Mouse (Mus musculus) spleen, postnatal 14 days (tissue): Measurements from ENCODE around the gene Tnrc6c.

Experiments
- DNase-seq, 2 experiments: peaks; one replicate each; pipeline ENCODE4 v3.0.0; 2021 to 2022; ENCODE audit warnings: low spot score in 2 of 2

Tnrc6c gene

DNA sequence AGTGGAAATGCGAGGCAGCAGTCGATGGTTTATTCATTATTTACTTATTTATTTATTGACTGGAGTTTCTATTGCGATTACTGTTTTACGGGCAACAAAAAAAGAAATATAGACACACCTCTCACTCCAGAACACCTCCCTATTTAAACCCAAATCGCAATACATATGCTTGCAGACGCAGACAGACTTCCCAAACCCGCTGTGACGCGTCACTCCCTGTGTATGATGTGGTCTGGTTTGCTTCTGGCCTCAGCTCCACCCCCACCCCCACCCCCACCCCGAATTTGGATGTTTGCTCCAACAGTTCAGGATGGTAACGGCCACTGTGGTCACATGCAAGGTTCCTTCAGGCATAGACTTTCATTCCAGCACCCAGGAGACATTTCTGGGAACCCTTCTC, 15.3 kb upstream of the Tnrc6c start:
- no peak for DNase-seq

DNA sequence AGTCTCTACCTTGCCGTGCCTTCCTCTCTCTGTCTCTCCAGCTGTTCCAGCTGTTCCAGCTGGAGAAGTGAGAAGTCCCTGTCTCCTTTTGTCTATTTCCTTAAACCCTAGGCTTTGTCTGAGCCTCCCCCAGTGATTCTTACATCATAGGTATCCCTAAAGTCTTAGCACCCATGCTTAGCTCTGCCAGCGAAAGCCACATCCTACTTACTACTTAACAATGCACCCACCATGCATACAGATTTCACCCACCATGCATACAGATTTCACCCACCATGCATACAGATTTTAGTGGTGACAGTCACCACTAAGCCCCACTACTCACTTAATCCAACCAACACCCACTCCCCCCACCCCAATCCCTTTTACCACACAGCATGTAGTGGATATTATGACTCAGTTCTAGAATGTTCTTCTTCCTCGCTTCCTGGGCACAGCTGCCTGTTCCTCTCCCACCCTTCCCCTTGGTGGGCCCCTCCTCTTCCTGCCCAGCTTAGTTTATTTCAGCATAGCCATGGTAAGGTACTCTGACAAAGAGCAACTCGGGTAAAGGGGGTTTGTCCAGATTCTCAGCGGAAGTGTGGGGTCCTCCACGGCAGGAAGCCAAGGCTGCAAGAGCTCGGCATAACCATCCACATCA, 14.6 kb upstream of the Tnrc6c start:
- DNase-seq, result no peak

DNA sequence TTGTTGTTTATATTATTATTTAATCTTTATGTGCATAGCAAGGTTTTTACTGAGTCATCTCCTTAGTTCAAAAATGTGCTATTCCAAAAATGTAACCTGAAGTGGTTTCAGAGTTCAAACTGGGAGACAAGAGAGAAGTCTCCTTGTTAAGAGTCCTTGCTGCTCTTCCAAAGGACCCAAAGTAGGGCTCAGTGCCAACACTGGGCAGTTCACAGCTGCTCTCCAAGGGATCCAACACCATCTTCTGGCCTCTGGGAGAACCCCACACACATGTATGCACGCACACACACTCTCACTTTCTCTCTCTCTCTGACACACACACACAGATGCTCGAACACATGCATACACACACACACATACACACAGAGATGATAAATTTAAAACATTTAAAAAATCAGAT, 11.9 kb upstream of the Tnrc6c start:
- DNase-seq, result no peak

DNA sequence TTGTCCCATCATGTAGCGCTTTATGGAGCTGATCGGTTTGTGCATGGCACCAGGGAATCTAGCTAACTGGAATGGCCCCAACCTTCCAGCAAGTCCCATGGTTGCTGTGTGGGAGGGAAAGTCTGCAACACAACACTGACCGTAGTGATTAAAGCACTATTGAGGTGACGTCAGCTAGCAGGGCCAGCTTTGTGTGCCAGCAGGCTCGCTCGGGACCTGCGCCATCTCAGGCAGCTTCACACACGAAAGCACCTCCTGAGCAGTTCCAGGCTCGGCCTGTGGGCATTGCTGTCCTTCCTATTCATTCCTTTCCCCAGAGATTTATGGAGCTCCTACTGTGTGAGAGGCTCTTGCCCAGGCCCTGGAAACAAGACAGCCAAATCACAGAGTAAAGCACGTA, 10.8 kb upstream of the Tnrc6c start:
- DNase-seq, result no peak

DNA sequence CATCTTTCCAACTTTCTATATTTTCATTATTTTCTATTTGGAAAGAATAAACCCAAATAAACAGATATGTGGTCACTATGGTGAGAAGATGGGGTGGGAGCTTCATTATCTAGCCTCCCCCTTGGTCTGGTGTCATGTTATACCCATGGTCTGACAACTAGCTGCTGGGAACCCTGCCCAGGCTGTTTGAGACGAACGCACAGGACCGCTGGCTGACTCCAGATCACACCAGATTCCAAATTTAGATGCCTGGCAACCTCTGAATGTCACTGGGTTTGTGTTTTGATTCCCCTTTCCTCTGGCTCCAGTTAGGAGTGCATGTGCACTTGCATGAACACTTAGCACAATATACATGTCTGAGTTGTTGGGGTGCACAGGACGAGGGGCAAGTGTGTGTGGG, 7.3 kb upstream of the Tnrc6c start:
- no peak for DNase-seq

DNA sequence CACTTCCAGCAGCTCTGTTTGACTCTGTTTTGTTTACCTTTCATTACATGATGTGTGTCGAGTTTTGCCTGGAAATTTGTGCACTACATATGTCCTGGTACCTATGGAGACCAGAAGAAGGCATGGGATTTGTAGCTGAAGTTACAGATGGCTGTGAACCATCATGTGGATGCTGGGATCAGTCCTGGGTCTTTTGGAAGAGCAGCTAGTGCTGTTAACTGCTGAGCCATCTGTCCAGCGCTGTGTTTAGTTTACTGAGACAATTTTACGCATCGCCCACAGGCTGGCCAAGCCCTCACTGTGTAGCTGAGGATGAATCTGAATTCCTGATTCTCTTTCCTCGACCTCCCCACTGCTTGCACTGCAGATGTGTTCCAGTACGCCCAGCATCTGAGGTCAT, 6.1 kb upstream of the Tnrc6c start:
- DNase-seq, result no peak

DNA sequence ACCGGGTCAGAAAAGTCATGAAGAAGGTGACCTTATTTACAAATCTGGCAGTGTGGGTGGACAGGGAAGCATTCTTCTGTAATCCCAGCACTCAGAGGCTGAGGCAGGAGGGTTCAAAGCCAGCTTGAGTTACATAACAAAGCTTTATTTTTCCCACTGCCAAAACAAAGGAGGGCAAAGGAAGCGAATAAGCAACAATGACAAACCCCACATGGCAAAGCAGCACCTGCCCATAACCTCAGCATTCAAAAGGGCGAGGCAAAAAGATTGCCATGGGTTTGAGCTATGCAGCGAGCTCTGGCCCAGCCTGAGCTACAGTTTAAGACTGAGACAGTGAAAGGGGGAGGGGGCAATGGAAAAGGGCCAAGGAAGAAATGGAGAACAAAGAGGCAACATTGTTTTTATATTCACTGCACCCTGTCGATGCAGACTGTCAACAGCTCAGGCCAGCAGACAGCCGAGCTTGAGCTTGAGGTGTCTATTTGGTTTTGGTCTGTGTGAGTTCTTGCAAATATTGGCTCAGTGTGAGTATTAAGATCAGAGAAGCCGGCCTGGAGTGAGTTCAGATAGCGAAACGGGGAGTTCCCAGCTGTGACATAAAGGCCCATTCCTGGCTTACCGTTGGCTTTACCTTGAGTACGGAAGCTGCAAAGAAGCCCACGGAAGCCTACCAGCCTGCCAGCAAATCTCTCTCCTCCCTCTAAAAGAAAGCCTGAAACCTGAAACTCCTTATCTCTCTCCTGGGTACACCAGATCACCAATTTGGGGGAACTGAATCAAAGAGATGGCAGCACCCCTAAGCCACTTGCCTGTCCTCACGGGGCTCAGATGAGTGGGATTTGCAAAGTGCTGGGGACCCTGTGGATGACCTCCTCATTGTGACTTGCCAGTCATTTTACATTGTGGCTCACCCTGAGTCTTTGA, 3.1 kb upstream of the Tnrc6c start:
- DNase-seq, result no peak

DNA sequence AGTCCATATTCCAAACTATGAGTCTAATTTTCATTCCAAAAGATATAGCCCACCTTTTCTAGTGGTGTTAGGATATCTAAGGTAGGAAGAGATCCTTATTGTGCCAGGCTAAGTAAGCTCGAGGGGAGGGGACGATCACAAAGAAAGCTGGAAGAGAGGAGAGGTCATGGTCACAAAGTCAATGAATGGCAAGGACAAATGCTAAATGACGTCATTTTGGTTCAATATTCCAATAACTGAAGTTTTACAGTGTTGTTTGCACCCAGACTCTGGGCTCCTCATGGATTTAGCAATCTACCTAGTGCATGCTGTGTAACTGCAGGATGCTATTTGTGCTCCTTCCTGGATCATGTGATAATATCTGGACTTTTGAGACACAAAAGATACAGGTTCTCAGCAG, 1.2 kb upstream of the Tnrc6c start:
- DNase-seq, result no peak

DNA sequence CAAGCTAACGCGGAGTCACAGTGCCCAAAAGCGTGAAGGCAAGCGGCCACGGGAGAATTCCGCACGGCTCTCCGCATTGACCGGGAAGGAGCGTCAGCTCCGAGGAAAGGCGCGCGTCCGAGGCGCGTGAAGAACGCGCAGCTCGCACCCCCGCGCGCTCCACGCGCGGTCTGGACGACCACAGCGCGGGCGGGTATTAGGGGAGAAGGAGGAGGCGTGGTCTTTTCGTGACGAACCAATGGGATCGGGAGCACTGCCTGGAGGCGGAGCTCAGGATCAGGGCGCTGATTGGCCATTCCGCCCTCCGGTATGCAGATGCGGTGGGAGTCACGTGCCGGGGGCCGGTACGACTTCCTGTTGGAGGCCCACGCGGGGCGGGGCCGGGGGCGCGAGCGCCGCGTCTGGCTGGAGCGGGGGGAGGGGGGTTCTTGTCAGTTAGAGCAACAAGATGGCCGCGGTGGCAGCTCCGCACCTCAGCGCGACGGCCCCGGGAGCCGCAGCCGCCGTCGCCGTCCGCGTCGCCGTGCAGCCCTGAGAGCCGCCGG, 363 bp downstream of the Tnrc6c start:
- DNase-seq, result peak; percentile 93 to 96

DNA sequence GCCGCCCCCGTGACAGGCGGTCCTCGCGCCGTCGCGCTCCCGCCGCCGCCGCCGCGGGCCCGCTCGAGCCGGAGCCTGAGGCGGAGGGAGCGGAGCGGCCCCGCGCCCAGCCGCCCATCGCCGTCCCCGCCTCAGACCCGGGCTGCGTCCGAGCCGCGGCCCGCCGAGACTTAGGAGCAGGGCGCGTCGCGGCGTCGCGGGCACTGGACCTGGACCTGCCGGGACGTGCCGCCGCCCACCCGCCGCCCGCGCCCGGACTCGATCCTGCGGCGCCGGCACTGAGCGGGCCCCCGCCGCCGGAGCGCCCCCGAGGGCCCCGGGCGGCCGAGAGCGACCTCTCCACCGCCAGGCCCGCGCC, 824 bp downstream of the Tnrc6c start:
- peak in 1 of 2 experiments; percentile 23 for DNase-seq

DNA sequence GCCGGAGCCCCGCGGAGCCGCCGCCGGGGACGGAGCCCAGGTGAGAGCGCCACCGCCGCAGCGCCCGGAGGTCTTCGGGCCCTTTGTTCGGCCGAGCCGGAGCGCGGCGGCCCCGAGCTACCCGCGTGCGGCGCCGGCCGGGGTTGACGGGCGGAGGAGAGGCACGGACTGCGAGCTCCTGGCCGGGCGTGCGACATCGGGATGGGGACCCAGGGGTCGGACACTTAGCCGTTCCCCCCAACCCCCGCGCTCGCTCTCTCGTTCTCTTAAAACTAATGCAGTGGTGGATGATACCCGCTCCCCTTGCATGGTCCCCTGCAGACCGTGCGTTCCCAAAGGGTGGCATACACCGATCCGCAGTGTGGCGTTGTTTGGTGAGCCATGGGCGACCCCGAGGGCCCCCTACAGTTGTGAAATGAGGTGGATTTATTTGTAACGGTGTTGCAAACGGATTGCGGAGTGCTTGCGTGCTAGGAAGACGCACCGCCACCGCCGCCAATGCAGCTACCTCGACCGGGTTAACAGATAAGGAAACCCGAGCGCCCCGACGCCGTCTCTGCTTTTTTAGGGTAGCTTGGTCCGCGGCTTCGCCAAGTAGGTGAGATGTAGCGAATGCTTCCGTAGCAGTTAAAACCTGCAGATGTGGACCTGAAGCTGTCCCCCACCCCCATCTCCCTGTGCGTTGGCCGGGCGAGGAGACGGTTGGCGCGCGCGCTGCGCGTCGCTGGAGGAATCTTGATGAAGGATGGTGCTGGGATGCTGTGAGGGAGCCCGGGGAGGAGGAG, 1.4 kb downstream of the Tnrc6c start:
- DNase-seq, result peak; percentile 25 to 40

DNA sequence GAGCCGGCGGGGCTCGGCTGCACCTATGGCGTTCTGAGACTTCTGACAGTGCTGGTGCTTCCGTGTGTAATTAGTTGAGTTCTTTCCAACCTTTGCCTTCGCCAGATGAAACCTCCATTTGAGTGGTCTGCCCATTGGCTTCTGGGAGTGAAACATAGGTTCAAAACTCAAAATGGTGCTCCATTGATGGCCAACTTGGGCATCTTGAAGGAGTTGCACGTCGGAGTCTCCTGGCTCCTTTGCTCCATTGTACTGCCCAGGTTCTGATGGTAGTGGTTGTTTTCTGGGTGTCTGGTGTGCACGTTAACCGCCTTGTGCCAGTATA, 1.9 kb downstream of the Tnrc6c start:
- no peak for DNase-seq

DNA sequence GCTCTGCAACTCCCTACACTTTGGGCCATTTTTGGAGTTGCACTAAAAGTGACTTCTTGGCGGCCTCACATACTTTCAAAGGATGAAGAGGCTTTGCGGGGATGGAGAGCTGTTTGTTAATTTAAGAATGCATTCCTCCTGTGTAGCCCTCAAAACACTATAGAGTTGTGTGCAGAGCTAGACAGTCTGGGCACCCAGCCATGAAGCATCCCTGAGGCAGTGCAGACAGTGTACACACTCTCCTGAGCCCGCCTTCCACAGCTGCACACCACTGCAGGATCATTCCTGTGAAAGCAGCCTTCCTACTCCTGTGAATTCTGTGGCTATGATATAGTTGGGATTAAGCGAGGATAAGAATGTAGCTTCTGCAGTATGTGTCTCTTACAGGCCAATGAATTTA, 4.9 kb downstream of the Tnrc6c start:
- DNase-seq, result no peak

DNA sequence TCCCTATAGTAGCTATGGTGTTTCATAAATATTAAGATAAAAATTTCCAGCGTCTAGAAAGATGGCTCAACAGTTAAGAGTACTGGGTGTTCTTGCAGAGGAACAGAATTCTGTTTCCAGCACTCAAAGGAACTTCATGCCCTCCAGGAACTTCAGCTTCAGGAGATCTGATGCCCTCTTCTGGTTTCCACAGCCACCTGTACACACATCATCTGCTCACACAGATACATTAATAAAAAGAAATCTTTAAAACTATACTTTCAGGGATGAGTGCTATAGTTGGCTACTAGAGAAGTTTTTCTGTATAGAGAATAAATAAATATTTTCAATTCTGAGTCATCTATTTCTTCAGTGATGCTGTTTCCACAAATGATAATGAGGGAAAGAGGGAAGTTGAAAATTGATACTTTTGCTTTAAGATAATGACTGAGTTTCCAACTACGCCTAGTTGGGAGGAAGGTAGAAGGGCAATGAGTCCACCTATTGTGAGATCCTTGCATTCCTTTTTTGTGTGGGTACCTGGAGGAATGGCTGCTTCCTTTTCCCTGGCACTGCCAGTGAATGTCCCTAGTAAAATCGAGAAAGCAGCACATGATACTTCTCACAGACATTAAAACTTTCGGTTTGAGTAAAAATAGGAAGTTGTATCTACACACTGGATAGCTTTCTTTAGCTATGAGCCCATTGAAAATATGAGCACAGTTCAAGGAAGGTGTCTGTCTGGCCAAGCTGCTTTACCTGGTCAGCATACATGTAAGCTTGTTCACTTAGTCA, 9.1 kb downstream of the Tnrc6c start:
- no peak for DNase-seq

DNA sequence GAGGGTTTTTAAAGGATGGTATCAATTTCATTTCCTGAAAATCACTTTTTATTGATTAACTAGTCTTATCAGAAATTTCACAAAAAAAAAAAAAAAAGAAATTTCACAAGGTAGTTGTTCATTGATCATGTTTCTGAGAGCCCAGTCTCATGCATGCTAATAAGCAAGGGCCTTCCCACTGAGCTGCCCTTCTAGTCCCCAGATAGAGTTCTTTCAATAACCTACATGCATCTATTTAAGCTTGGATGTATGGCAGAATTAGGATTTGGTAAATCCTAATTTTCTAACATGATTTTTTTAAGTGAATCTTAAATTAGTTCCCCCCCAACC, 9.7 kb downstream of the Tnrc6c start:
- no peak for DNase-seq

DNA sequence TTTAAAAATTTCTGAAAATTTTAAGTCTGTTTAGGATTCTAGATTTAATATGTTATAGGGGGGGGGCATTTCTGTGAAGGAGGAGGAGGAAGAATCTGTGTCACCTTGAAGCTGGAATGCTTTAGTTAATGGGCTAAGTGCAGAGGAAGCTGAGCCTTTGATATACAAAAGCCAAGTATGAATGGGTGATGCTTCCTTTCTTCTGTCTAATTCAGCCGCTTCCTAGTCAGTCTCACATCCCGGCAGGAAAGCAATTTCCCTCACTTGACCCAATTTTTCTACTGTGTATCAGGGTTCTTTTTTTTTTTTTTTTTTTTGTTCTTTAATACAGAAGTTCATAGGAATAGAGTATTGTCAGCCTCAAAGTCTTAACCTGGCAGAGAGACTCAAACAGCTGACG, 11.1 kb downstream of the Tnrc6c start:
- no peak for DNase-seq

DNA sequence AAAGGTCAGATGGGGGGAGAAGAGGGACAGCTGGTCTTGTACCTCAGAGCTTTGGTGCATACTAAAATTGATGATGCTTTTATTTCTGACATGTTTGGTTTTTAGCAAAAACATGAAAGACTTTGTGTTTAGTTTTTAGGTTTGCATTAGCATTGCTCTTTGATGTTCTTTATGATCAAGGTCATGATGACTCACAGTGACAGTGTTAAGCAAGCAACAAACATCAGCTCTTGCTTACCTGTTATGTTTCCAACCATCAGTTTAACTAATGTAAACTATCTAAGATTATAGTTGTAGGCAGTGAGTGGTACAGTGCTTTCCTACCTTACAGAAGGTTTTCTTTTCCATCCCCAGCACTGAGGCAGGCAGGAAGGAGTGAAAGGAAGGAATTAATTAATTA, 12.5 kb downstream of the Tnrc6c start:
- no peak for DNase-seq

DNA sequence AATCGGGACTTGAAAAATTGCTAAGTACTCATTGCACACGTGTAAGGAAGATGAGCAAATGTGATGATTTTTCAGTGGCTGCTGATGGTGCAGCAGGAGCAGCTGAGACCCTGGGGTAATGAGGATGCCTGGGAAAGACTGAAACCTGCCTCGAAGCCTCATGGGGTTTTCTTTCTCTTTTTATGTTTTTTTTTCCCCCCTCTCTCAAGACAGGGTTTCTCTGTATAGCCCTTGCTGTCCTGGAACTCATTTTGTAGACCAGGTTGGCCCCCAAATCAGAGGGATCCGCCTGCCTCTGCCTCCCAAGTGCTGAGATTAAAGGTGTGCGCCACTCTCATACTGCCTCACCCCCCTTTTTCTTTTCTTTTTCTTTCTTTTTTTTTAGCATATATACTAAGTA, 13.1 kb downstream of the Tnrc6c start:
- no peak for DNase-seq

DNA sequence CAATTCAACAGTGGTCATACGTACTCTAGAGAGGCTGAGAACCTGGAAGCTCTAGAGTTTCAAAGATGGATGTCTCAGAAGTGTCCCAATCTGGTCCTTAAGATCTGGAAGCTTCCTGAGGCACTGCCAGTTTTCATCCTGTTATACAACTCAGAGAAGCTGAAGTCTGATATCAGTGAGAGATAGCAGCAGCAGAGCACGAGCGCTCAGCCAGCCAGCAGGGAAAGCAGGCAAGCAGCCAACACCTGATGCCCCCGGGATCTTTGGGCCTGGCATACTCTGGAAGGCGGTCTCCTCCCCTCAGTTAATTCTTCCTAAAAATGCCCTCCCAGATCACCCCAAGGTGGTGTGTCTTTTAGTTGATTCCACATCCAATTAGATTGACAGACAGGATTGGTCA, 13.7 kb downstream of the Tnrc6c start:
- no peak for DNase-seq

DNA sequence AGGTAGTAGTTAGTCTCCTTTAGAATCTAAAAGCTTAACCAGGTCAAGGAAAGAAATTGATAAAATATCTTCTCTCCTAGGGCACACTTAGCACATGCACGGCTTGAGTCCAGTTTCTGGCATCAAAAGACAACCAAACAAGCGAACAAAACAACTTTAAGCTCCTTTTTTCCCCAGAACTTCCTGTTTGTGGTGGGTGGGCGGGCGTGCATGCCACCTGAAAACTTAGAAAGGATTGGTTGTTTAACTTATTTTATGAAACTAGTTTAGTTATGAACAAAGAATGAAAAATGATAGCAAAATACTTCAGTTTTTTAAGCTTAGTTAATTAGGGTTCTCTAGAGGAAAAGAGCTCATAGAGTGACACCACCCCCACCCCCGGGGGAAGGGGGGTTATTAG, 17.5 kb downstream of the Tnrc6c start:
- DNase-seq, result no peak

DNA sequence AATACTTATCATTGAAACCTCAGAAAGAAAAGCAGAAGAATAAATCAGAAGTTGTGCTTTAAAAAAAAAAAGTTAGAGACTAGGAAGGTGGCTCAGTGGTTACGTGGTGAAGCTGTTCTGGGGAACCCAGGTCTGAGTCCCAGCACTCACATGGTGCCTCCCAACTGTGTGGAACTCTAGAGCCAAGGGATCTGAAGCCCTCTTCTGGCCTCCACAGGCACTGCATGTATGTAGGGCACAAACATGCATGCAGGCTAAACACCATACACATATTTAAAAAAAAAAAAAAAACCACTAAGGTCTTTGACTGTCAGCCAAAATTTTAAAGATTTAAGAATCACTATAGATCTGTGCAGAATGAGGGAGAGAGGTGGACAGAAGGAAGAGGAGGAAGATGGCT, 20.4 kb downstream of the Tnrc6c start:
- no peak for DNase-seq

DNA sequence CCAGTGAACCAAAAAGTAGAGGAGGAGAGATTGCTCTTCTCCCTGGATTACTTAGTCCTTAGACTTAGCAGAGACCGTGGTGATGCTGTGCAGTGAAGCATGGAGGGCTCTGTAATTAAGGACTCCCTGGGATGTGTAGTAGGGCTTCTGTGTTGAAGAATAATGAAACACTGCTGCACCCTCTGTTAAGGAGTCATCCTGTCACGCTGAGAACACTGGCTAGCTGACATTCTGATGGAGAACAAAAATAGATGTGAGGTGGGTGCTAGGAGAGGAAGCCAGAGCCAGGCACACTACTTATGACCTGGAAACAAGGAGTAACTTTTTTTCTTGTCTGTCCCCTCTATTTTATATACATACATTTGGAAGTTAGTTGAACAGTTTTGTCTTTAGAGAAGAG, 22.6 kb downstream of the Tnrc6c start:
- DNase-seq, result no peak
